Mouse (Mus musculus) forebrain, embryonic 11.5 days (tissue): ENCODE measurements around the gene Trpc2. TPM values are rescaled to one million over a fixed set of nuclear protein-coding genes. Genes with fewer than 3 reads are reported as not detected.
"Not testable (repeated sequence)": the region's sequence is repeated elsewhere in the genome, so short reads cannot be mapped to it uniquely, and the experiment has no call there.

ENCODE experiments used
- ATAC-seq: fragments of 200-750 bp; cut with Nextera tagmentation; replicated peaks from 2 replicates; pipeline ENCODE4 v1.8.0; 2017; ENCODE audit warnings: moderate TSS enrichment; ENCODE audit not compliant: low FRiP score
- DNase-seq: peaks from one replicate; pipeline ENCODE4 v3.0.0-alpha.2; 2017; ENCODE audit warnings: low spot score
- H3K27ac ChIP-seq: fragments of 300-500 bp; sonication (generic); 2 replicates; pipeline ENCODE4 v1.5.1; 2014; ENCODE audit warnings: low read depth, low read length
- H3K27me3 ChIP-seq: fragments of 300-500 bp; sonication (generic); 2 replicates; pipeline ENCODE4 v1.6.1; 2014; ENCODE audit warnings: mild to moderate bottlenecking, low read length, mixed read lengths; ENCODE audit not compliant: control insufficient read depth, insufficient read depth
- H3K36me3 ChIP-seq: fragments of 300-500 bp; sonication (generic); 2 replicates; pipeline ENCODE4 v1.6.1; 2014; ENCODE audit warnings: mild to moderate bottlenecking, low read length, moderate library complexity, mixed read lengths; ENCODE audit not compliant: control insufficient read depth, insufficient read depth
- H3K4me1 ChIP-seq: fragments of 300-500 bp; sonication (generic); replicated peaks from 2 replicates; pipeline ENCODE4 v1.6.1; 2014; ENCODE audit warnings: low read length, mixed read lengths; ENCODE audit not compliant: control insufficient read depth, insufficient read depth
- H3K4me2 ChIP-seq: fragments of 300-500 bp; sonication (generic); 2 replicates; pipeline ENCODE4 v1.6.1; 2014; ENCODE audit warnings: low read depth, mild to moderate bottlenecking, low read length, moderate library complexity, mixed read lengths; ENCODE audit not compliant: severe bottlenecking
- H3K4me3 ChIP-seq: fragments of 300-500 bp; sonication (generic); 2 replicates; pipeline ENCODE4 v1.5.1; 2014; ENCODE audit warnings: low read depth, low read length
- H3K9ac ChIP-seq: fragments of 300-500 bp; sonication (generic); 2 replicates; pipeline ENCODE4 v1.6.1; 2014; ENCODE audit warnings: low read length
- H3K9me3 ChIP-seq: fragments of 300-500 bp; sonication (generic); 2 replicates; pipeline ENCODE4 v1.6.1; 2016; ENCODE audit warnings: low read length, mixed read lengths; ENCODE audit not compliant: control insufficient read depth
- whole genome bisulfite sequencing: fragments of 180-500 bp; shearing (Covaris S2); extraction: QIAGEN DNeasy Blood & Tissue Kit; methylation state at CpG from one replicate; pipeline ENCODE4 v1.1.7; 2014; 5-methylcytosine and 5-hydroxymethylcytosine counted together
- polyA plus RNA-seq: library from polyadenylated mRNA; unstranded; fragments of >200 nt; fragmentation: Nextera tagmentation; extraction: Ambion mirVana; gene quantifications from 2 replicates; pipeline ENCODE4 v1.2.1, GENCODE M21; 2014

Gene Trpc2
- polyA plus RNA-seq: not detected in 2 replicates

DNA sequence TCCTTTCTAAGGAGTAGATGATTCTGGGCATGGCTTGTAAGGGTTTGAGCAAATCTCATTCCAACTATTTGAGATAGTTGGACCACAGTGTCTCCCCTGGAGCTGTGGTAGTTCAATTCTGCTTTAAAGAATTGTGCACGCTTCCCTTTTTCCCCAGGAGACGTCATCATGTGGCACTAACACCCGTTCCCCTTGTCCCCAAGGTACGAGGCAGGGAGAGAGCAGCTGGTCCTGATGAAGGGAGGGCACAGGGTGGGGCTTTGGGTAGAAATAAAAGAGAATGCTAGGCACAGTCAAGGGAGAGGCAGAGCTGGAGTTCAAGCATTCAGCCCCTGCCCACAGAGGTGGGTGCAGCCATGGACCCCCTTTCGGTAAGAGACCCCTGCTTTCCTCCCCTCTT lies at the start of gene Trpc2:
Gene Trpc2, plus strand, starts transcription at position 301 of the 400 bp plus-strand sequence.
- no peak for ATAC-seq
- Histone ChIP-seq H3K9me3 (no peaks in the 10 kb centered on the region), H3K4me1 (no peaks in the 10 kb centered on the region), H3K27ac (no peak within 1 kb of the TSS), H3K4me2 (no peak within 1 kb of the TSS), H3K4me3 (no peak within 1 kb of the TSS), H3K9ac (no peak within 1 kb of the TSS), H3K36me3 (peaks cover 4% of the 10 kb centered on the region; the same call in 1 of the 2 replicates), H3K27me3 (no peaks in the 10 kb centered on the region)
- no peak for DNase-seq
- 91% methylated on average over 5 of the region's 5 CpGs for WGBS

DNA sequence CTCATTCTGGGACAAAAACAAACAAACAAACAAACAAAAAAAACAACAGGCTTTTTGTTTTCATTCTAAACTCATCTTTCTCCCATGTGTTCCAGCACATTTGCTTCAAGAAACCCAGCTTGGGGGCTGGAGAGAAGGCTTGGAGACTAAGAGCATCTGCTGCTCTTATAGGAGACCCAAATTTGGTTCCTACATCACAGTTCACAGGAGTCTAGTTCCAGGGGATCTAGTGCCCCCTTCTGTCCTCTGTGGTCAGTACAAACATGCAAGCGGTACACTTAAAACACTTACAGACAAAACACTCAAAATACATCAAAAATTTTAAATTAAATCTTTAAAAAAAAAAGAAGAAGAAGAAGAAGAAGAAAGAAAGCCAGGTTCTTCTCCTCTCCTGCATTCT lies 48.0 kb upstream of the Trpc2 start:
- Histone ChIP-seq H3K27ac (no peak overlapping the region), H3K9me3 (no peaks in the 10 kb centered on the region), H3K4me1 (no peaks in the 10 kb centered on the region), H3K36me3 (peaks cover 3% of the 10 kb centered on the region; the same call in 1 of the 2 replicates), H3K4me3 (no peak overlapping the region), H3K4me2 (no peak overlapping the region), H3K9ac (no peak overlapping the region), H3K27me3 (no peaks in the 10 kb centered on the region)
- no peak for ATAC-seq
- WGBS: 94% methylated on average over 1 of the region's 1 CpGs
- no peak for DNase-seq

DNA sequence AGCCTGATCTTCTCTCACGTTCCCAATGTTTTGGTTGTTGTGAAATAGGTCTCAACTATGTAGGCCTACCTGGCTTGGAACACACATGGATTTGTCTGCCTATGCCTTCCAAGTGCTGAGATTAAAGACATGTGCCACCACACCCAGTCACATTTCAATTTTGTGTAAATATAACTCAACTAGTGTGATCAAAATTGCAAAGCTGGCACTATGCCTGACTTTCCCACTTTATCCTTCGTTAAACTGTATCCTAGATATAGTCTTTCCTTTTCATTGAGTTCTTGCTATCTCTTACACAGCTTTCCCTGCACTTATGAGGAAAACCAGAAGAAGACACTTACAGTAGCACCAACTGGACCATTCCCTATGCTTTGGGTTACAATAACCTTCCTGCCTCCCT lies 47.4 kb upstream of the Trpc2 start:
- H3K4me2 ChIP-seq: no peak overlapping the region
- DNase-seq: no peak
- H3K27ac ChIP-seq: no peak overlapping the region
- H3K4me1 ChIP-seq: no peaks in the 10 kb centered on the region
- no peak overlapping the region for H3K4me3 ChIP-seq
- no peak overlapping the region for H3K9ac ChIP-seq
- H3K27me3 ChIP-seq: no peaks in the 10 kb centered on the region
- WGBS: 97% methylated on average over 2 of the region's 2 CpGs
- H3K9me3 ChIP-seq: no peaks in the 10 kb centered on the region
- peaks cover 3% of the 10 kb centered on the region; the same call in 1 of the 2 replicates for H3K36me3 ChIP-seq
- ATAC-seq: no peak

DNA sequence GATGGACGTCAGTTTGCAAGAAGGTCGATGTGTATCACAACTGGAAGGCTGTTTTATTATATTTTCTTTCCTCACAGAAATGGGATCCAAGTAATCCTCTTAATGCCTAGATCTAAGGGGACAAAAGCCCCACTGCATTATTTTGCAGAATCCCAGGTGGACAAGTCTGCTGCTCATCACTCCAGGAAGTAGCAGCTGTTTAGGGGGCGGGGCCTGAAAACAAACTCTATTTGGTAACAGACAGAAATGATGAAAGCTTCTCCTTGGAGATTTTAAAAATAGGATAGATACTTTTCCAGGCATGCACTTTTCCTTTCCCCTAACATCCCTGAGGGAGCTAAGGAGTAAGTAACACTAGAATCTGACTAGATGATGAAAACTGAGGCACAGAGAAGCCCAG lies 45.6 kb upstream of the Trpc2 start:
- Histone ChIP-seq H3K9me3 (no peaks in the 10 kb centered on the region), H3K27me3 (no peaks in the 10 kb centered on the region), H3K4me1 (no peaks in the 10 kb centered on the region), H3K4me2 (no peak overlapping the region), H3K4me3 (no peak overlapping the region), H3K36me3 (peaks cover 3% of the 10 kb centered on the region; the same call in 1 of the 2 replicates), H3K27ac (no peak overlapping the region), H3K9ac (no peak overlapping the region)
- ATAC-seq (no peak), DNase-seq (no peak)
- WGBS: 88% methylated on average over 3 of the region's 3 CpGs

DNA sequence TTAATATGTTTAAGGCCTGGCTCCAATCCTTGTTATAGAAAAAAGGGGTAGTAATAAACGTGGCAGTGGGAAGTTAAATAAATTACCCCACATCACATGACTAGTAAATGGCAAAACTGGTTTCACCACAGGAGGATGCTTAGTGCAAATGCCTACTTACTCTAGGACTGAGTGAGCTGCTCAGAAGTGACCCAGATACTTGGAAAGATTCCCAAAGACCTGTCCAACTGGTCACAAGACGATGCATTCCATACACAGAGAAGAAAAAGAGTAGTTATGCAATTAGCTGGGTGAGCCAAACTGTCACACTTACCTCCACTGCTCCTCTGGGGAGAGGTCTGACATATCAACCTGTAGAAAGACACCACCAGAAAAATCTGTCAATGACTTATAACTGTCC lies 40.6 kb upstream of the Trpc2 start:
- ATAC-seq: no peak
- Histone ChIP-seq H3K36me3 (peaks cover 3% of the 10 kb centered on the region; the same call in 1 of the 2 replicates), H3K9ac (no peak overlapping the region)

DNA sequence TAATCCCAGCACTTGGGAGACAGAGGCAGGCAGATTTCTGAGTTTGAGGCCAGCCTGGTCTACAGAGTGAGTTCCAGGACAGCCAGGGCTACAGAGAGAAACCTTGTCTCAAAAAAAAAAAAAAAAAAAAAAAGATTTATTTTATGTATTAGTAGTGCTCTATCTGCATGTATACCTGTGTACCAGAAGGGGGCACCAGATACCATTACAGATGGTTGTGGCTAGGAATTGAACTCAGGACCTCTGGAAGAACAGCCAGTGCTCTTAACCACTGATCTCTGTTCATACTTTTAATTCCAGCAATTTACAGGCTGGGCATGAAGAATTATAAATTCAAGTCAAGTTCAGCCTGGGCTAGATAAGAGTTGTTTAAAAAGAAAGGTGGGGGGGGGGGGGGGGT lies 34.4 kb upstream of the Trpc2 start:
- H3K27me3 ChIP-seq, H3K36me3 ChIP-seq, ATAC-seq, H3K4me2 ChIP-seq, H3K4me1 ChIP-seq, DNase-seq, H3K9ac ChIP-seq, H3K9me3 ChIP-seq, H3K27ac ChIP-seq, H3K4me3 ChIP-seq: not testable (repeated sequence)

More for the DNA sequence above, 40.6 kb upstream of the Trpc2 start:
- Histone ChIP-seq H3K4me2 (no peak overlapping the region), H3K4me1 (no peaks in the 10 kb centered on the region), H3K27me3 (no peaks in the 10 kb centered on the region), H3K9me3 (no peaks in the 10 kb centered on the region), H3K27ac (no peak overlapping the region), H3K4me3 (no peak overlapping the region)
- 87% methylated on average over 2 of the region's 2 CpGs for WGBS
- DNase-seq: no peak

GRCm38 (mm10) chr7:102061353-102061752 lies 21.6 kb upstream of the Trpc2 start:
- Histone ChIP-seq H3K4me1 (peaks cover 4% of the 10 kb centered on the region), H3K9ac (no peak overlapping the region), H3K4me2 (no peak overlapping the region), H3K27ac (no peak overlapping the region), H3K27me3 (no peaks in the 10 kb centered on the region), H3K4me3 (no peak overlapping the region), H3K36me3 (no peaks in the 10 kb centered on the region; the same call in 1 of the 2 replicates), H3K9me3 (no peaks in the 10 kb centered on the region)
- DNase-seq (no peak), ATAC-seq (no peak)
- 90% methylated on average over 3 of the region's 3 CpGs for whole genome bisulfite sequencing

DNA sequence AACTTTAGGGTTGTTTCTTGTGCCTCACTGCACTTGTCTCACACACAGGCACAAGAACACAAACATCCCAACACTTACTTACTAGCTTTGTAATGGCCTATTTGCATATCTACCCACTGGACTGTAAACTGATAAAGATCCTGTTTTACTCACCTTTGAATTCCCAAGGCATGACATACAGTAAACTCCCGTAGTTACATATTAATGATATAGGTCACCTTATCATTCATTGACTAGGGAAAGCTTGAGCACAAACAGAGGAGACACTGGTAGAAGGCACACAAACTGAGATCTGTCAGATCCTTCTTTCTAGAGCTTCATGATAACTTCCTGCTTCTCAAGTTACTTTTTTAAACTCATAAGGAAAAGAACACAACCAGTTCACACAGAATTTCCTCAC lies 20.7 kb upstream of the Trpc2 start:
- H3K36me3 ChIP-seq: no peaks in the 10 kb centered on the region; the same call in 1 of the 2 replicates
- no peaks in the 10 kb centered on the region for H3K27me3 ChIP-seq
- DNase-seq (no peak), ATAC-seq (no peak)
- H3K4me2 ChIP-seq: no peak overlapping the region
- H3K27ac ChIP-seq: no peak overlapping the region
- WGBS: 93% methylated on average over 1 of the region's 1 CpGs
- H3K4me1 ChIP-seq: peaks cover 7% of the 10 kb centered on the region
- H3K4me3 ChIP-seq: no peak overlapping the region
- no peak overlapping the region for H3K9ac ChIP-seq
- H3K9me3 ChIP-seq: no peaks in the 10 kb centered on the region

GRCm38 (mm10) chr7:102063891-102064290 lies 19.0 kb upstream of the Trpc2 start:
- Histone ChIP-seq H3K4me3 (peak overlapping the region; percentile 78), H3K27ac (no peak overlapping the region), H3K27me3 (no peaks in the 10 kb centered on the region), H3K36me3 (no peaks in the 10 kb centered on the region; the same call in 1 of the 2 replicates), H3K4me1 (peaks cover 7% of the 10 kb centered on the region), H3K9me3 (no peaks in the 10 kb centered on the region), H3K9ac (no peak overlapping the region), H3K4me2 (peak overlapping the region; percentile 63; the same call in 1 of the 2 replicates)
- no peak for DNase-seq
- WGBS: 91% methylated on average over 9 of the region's 9 CpGs
- no peak for ATAC-seq
